10 mouse cellular contexts compared by ENCODE assay signal in the genomic region with DNA sequence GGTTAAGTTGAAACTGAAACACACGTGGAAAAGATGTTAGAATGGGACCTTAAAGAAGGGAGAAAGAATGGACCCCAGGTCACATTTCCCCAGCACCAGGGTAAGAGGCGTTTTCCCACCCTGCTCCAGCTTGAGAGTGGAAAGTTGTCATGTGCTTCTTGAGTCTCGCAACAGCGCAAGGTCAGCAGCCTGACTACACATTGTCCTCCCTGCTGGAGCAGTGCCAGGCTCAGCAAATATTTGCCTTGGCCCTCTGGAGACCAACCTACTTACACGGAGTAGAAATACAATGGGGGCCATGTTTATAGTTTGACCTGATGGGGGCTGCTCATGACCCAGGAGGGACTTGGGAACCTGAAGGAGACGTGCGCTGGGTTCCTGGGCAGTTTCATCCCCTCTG.
DNase-seq lines count a peak whose midpoint lies in the region; ATAC-seq lines count a peak whose summit lies in the region.
"Had no signal": no experiment of that assay in that cellular context is flagged by ENCODE, and none has a peak within 500 bp of the region (broad histone marks: within the 10 kb centered on the region; RNA-seq: fewer than 3 reads in every experiment).

No protein-coding gene starts in this region.

- H3K36me3 ChIP-seq in heart, embryonic 15.5 days: no peaks in the 10 kb centered on the region
- H3K36me3 ChIP-seq in liver, embryonic 16.5 days (ENCODE audit: control insufficient read depth, insufficient read depth): no peaks in the 10 kb centered on the region
- H3K36me3 ChIP-seq: forebrain, embryonic 10.5 days; midbrain, embryonic 15.5 days had no signal

- no peak overlapping the region for H3K4me3 ChIP-seq in heart, embryonic 15.5 days
- no peak overlapping the region for H3K4me3 ChIP-seq in liver, embryonic 16.5 days (ENCODE audit: low read depth, low read length)
- H3K4me3 ChIP-seq: forebrain, embryonic 10.5 days; midbrain, embryonic 15.5 days had no signal

- peak; percentile 71 for ATAC-seq in heart, embryonic 15.5 days (replicated peaks; ENCODE audit: insufficient number of reproducible peaks, insufficient read depth, low FRiP score, low read depth)
- peak; percentile 63 for ATAC-seq in liver, embryonic 16.5 days (ENCODE audit: low read depth)
- ATAC-seq: midbrain, embryonic 15.5 days had no signal

- no peaks in the 10 kb centered on the region for H3K9me3 ChIP-seq in heart, embryonic 15.5 days (replicated peaks)
- H3K9me3 ChIP-seq in liver, embryonic 16.5 days (replicated peaks; ENCODE audit: control insufficient read depth, low read length): no peaks in the 10 kb centered on the region
- H3K9me3 ChIP-seq: forebrain, embryonic 10.5 days; midbrain, embryonic 15.5 days had no signal

- 40% methylated on average over 7 of the region's 7 CpGs for WGBS in heart, embryonic 15.5 days
- 43% methylated on average over 7 of the region's 7 CpGs for WGBS in liver, embryonic 16.5 days (ENCODE audit: insufficient replicate concordance)

- H3K4me2 ChIP-seq in heart, embryonic 15.5 days: no peak overlapping the region
- H3K4me2 ChIP-seq in liver, embryonic 16.5 days (ENCODE audit: low read depth, low read length): no peak overlapping the region
- H3K4me2 ChIP-seq: midbrain, embryonic 15.5 days had no signal

- intact Hi-C loops in left cerebral cortex, postnatal 14 days (cut with DNase I): no loop called here
- intact Hi-C loops in gastrocnemius, postnatal 14 days (cut with DNase I; ENCODE audit: low total_unique reads): no loop called here

- peak overlapping the region; percentile 65 for H3K27ac ChIP-seq in heart, embryonic 15.5 days
- H3K27ac ChIP-seq in liver, embryonic 16.5 days (ENCODE audit: low read length): no peak overlapping the region
- H3K27ac ChIP-seq: forebrain, embryonic 10.5 days; midbrain, embryonic 15.5 days had no signal

- DNase-seq in ovary, postnatal 36 days (ENCODE audit: low spot score): peak; percentile 21
- no peak for DNase-seq in ovary, postnatal 10 days (ENCODE audit: low spot score)
- DNase-seq in yolk sac, embryonic 10.5 days (ENCODE audit: low spot score): peak; percentile 82
- no peak for DNase-seq in left cerebral cortex, postnatal 14 days (ENCODE audit: low spot score in 2 of 2)
- DNase-seq in gastrocnemius, postnatal 14 days: no peak
- DNase-seq: thymus, postnatal 36 days had no signal

- peaks cover 14% of the 10 kb centered on the region; the same call in 1 of the 2 replicates for H3K4me1 ChIP-seq in heart, embryonic 15.5 days (replicated peaks)
- H3K4me1 ChIP-seq in liver, embryonic 16.5 days (ENCODE audit: control insufficient read depth, low read depth, low read length): no peaks in the 10 kb centered on the region; the same call in 1 of the 2 replicates
- H3K4me1 ChIP-seq: midbrain, embryonic 15.5 days had no signal

- H3K9ac ChIP-seq in heart, embryonic 15.5 days: no peak overlapping the region
- no peak overlapping the region for H3K9ac ChIP-seq in liver, embryonic 16.5 days (ENCODE audit: low read depth, low read length)
- H3K9ac ChIP-seq: midbrain, embryonic 15.5 days had no signal

- H3K27me3 ChIP-seq in heart, embryonic 15.5 days: peaks cover 49% of the 10 kb centered on the region
- no peaks in the 10 kb centered on the region for H3K27me3 ChIP-seq in liver, embryonic 16.5 days (ENCODE audit: control insufficient read depth, insufficient read depth, low read depth, low read length)
- H3K27me3 ChIP-seq: midbrain, embryonic 15.5 days had no signal

Comparison
In these comparisons a context has a peak if more than half of its experiments do, and no peak if none do; other contexts are left out.
1. DNase-seq: peak in ovary, postnatal 36 days (single experiment) and yolk sac, embryonic 10.5 days (single experiment); none in ovary, postnatal 10 days (single experiment), left cerebral cortex, postnatal 14 days (0 of 2) and gastrocnemius, postnatal 14 days (single experiment).